Mouse (Mus musculus) lung, embryonic 14.5 days (tissue): Measurements from ENCODE around the gene Pde4d. TPM values are rescaled to one million over a fixed set of nuclear protein-coding genes. Genes with fewer than 3 reads are reported as not detected.
A peak's percentile ranks its signal among the peaks of the same experiment; 100 is the strongest.

Experiments used
- ATAC-seq: fragments of 200-750 bp; cut with Nextera tagmentation; 2 replicates; pipeline ENCODE4 v1.8.0; 2017; ENCODE audit warnings: mild to moderate bottlenecking, moderate TSS enrichment, moderate library complexity; ENCODE audit not compliant: insufficient read depth
- DNase-seq: peaks from one replicate; pipeline ENCODE4 v3.0.0-alpha.2; 2015
- H3K27ac ChIP-seq: fragments of 300-500 bp; sonication (generic); 2 replicates; pipeline ENCODE4 v1.5.1; 2014; ENCODE audit warnings: low read depth, mild to moderate bottlenecking, moderate library complexity
- H3K27me3 ChIP-seq: fragments of 300-500 bp; sonication (generic); 2 replicates; pipeline ENCODE4 v1.6.1; 2014; ENCODE audit warnings: low read length, control low read depth; ENCODE audit not compliant: insufficient read depth
- H3K36me3 ChIP-seq: fragments of 300-500 bp; sonication (generic); 2 replicates; pipeline ENCODE4 v1.6.1; 2014; ENCODE audit warnings: control low read depth; ENCODE audit not compliant: insufficient read depth
- H3K4me1 ChIP-seq: fragments of 300-500 bp; sonication (generic); 2 replicates; pipeline ENCODE4 v1.6.1; 2014; ENCODE audit warnings: antibody characterized with exemption, control low read depth; ENCODE audit not compliant: insufficient read depth
- H3K4me2 ChIP-seq: fragments of 300-500 bp; sonication (generic); 2 replicates; pipeline ENCODE4 v1.6.1; 2014; ENCODE audit warnings: mild to moderate bottlenecking
- H3K4me3 ChIP-seq: fragments of 300-500 bp; sonication (generic); 2 replicates; pipeline ENCODE4 v1.5.1; 2014; ENCODE audit warnings: low read depth, low read length
- H3K9ac ChIP-seq: fragments of 300-500 bp; sonication (generic); 2 replicates; pipeline ENCODE4 v1.6.1; 2014
- H3K9me3 ChIP-seq: fragments of 300-500 bp; sonication (generic); 2 replicates; pipeline ENCODE4 v1.6.1; 2016; ENCODE audit warnings: low read depth, low read length, control low read depth
- CTCF ChIP-seq: IDR thresholded peaks from 2 replicates; pipeline ENCODE4 v1.5.1; 2016; ENCODE audit warnings: antibody characterized with exemption, low read depth
- WGBS: fragments of 180-500 bp; shearing (Covaris S2); extraction: QIAGEN DNeasy Blood & Tissue Kit; methylation state at CpG from one replicate; pipeline ENCODE4 v1.1.7; 2014; 5-methylcytosine and 5-hydroxymethylcytosine counted together
- polyA plus RNA-seq: library from polyadenylated mRNA; unstranded; fragments of >200 nt; fragmentation: Nextera tagmentation; extraction: Ambion mirVana; gene quantifications from 2 replicates; pipeline ENCODE4 v1.2.1, GENCODE M21; 2014

Gene Pde4d
- polyA plus RNA-seq, 1 experiment from 2014 or later, result 16.2 TPM

- H3K4me2 ChIP-seq, result no peak overlapping the region
- ATAC-seq (no peak), DNase-seq (no peak)
- no peaks in the 10 kb centered on the region for H3K4me1 ChIP-seq
- H3K9ac ChIP-seq, result no peak overlapping the region
- H3K9me3 ChIP-seq, result no peaks in the 10 kb centered on the region
- 77% methylated on average over 2 of the region's 2 CpGs for WGBS
- TF ChIP-seq CTCF, result no peak
- no peaks in the 10 kb centered on the region for H3K36me3 ChIP-seq
- H3K4me3 ChIP-seq, result no peak overlapping the region
- no peak overlapping the region for H3K27ac ChIP-seq
- H3K27me3 ChIP-seq, result no peaks in the 10 kb centered on the region
These were observed 514.3 kb downstream of the Pde4d start for GRCm38 (mm10) chr13:108964056-108964455.

DNA sequence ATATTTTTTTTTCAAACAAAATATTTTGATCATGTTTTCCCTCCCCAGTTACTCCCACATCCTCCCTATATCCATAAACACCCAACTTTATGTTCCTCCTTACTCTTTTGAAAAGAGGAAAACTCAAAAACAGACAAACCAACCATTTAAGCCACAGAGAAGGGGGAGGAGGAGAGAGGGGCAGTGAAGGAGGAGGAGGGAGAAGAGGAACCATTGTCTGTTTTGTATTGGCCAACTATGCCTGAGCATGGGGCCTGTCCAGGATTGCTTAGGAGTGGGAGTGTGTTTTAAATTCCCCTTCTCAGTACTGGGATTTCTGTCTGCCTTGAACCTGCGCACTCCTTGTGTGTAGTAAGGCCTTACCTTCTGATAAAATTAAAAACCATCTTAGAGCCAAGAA lies 531.4 kb downstream of the Pde4d start:
- TF ChIP-seq CTCF, result no peak
- ATAC-seq (no peak), DNase-seq (no peak)
- 94% methylated on average over 1 of the region's 1 CpGs for whole genome bisulfite sequencing
- H3K4me1 ChIP-seq, result no peaks in the 10 kb centered on the region
- no peak overlapping the region for H3K9ac ChIP-seq
- no peak overlapping the region for H3K4me2 ChIP-seq
- H3K27ac ChIP-seq, result no peak overlapping the region
- no peaks in the 10 kb centered on the region for H3K27me3 ChIP-seq
- H3K36me3 ChIP-seq, result no peaks in the 10 kb centered on the region
- no peaks in the 10 kb centered on the region for H3K9me3 ChIP-seq
- H3K4me3 ChIP-seq, result no peak overlapping the region

GRCm38 (mm10) chr13:108998739-108999138 lies 549.0 kb downstream of the Pde4d start:
- H3K36me3 ChIP-seq, result no peaks in the 10 kb centered on the region
- H3K4me1 ChIP-seq, result no peaks in the 10 kb centered on the region
- 84% methylated on average over 2 of the region's 2 CpGs for WGBS
- H3K4me2 ChIP-seq, result no peak overlapping the region
- no peaks in the 10 kb centered on the region for H3K9me3 ChIP-seq
- no peak overlapping the region for H3K27ac ChIP-seq
- TF ChIP-seq CTCF, result no peak
- no peak overlapping the region for H3K4me3 ChIP-seq
- DNase-seq (no peak), ATAC-seq (no peak)
- no peaks in the 10 kb centered on the region for H3K27me3 ChIP-seq
- H3K9ac ChIP-seq, result no peak overlapping the region

DNA sequence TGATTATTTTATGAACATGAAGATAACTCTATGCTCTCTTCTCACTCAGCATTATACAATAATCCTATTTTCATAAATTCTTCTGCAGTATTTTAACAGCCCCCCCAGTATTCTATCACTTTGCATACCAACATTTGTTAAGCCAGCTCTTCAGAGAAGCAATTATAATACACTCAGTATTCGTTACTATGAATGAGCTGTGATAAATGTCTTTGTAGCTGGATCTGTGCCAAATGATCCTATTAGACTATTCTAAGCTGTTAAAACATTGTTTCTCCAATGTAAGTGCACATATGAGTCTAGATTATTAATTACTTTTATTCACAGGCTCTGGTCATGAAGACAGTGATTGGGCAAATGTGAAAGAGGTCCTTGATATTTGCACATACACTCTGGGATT lies 575.0 kb downstream of the Pde4d start:
- no peak for ATAC-seq
- H3K9me3 ChIP-seq, result no peaks in the 10 kb centered on the region
- H3K4me3 ChIP-seq, result no peak overlapping the region
- no peaks in the 10 kb centered on the region for H3K36me3 ChIP-seq
- 20% methylated on average over 1 of the region's 1 CpGs for WGBS
- no peaks in the 10 kb centered on the region for H3K4me1 ChIP-seq
- peak; percentile 34 for DNase-seq
- H3K4me2 ChIP-seq, result no peak overlapping the region
- H3K27me3 ChIP-seq, result no peaks in the 10 kb centered on the region
- TF ChIP-seq CTCF, result no peak
- H3K27ac ChIP-seq, result no peak overlapping the region
- no peak overlapping the region for H3K9ac ChIP-seq

GRCm38 (mm10) chr13:109047126-109047525 lies 597.4 kb downstream of the Pde4d start:
- Histone ChIP-seq H3K9me3 (no peaks in the 10 kb centered on the region), H3K4me1 (no peaks in the 10 kb centered on the region), H3K4me2 (no peak overlapping the region), H3K4me3 (no peak overlapping the region), H3K27me3 (no peaks in the 10 kb centered on the region), H3K36me3 (no peaks in the 10 kb centered on the region), H3K9ac (no peak overlapping the region), H3K27ac (no peak overlapping the region)
- ATAC-seq, result no peak
- DNase-seq, result peak; percentile 54
- 46% methylated on average over 7 of the region's 7 CpGs for WGBS
- TF ChIP-seq CTCF, result no peak

DNA sequence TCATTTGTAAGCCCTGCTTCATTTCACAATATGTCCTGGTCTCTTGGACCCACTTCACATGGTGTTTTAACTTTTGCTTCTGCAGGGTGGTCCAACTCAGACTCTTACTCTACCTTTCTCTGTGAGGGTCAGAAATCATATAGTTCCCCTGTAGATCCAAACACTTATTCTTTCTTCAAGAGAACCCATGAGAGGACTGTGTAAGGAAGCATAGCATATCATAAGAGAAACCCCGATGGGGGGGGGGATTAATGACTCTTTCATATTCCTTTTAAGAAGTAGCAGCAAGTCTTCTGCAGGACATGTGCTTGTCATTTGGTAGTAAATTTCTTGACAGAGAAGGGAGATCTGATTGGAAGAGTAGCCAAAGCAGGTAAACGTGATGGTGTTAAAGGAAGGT lies 603.1 kb downstream of the Pde4d start:
- Histone ChIP-seq H3K4me2 (no peak overlapping the region), H3K9me3 (no peaks in the 10 kb centered on the region), H3K9ac (no peak overlapping the region), H3K4me1 (no peaks in the 10 kb centered on the region), H3K4me3 (no peak overlapping the region), H3K36me3 (no peaks in the 10 kb centered on the region), H3K27ac (no peak overlapping the region), H3K27me3 (no peaks in the 10 kb centered on the region)
- DNase-seq (no peak), ATAC-seq (no peak)
- TF ChIP-seq CTCF, result no peak
- WGBS, result 74% methylated on average over 2 of the region's 2 CpGs

GRCm38 (mm10) chr13:109053242-109054018 lies 603.7 kb downstream of the Pde4d start:
- no peaks in the 10 kb centered on the region for H3K36me3 ChIP-seq
- H3K4me2 ChIP-seq, result no peak overlapping the region
- no peaks in the 10 kb centered on the region for H3K9me3 ChIP-seq
- H3K27me3 ChIP-seq, result no peaks in the 10 kb centered on the region
- WGBS, result 69% methylated on average over 10 of the region's 10 CpGs
- no peak overlapping the region for H3K27ac ChIP-seq
- H3K9ac ChIP-seq, result no peak overlapping the region
- no peak for DNase-seq
- H3K4me3 ChIP-seq, result no peak overlapping the region
- no peak for TF ChIP-seq CTCF
- ATAC-seq, result no peak
- H3K4me1 ChIP-seq, result no peaks in the 10 kb centered on the region
